Comparison of ENCODE assay signal across 8 mouse cellular contexts in the genomic region with DNA sequence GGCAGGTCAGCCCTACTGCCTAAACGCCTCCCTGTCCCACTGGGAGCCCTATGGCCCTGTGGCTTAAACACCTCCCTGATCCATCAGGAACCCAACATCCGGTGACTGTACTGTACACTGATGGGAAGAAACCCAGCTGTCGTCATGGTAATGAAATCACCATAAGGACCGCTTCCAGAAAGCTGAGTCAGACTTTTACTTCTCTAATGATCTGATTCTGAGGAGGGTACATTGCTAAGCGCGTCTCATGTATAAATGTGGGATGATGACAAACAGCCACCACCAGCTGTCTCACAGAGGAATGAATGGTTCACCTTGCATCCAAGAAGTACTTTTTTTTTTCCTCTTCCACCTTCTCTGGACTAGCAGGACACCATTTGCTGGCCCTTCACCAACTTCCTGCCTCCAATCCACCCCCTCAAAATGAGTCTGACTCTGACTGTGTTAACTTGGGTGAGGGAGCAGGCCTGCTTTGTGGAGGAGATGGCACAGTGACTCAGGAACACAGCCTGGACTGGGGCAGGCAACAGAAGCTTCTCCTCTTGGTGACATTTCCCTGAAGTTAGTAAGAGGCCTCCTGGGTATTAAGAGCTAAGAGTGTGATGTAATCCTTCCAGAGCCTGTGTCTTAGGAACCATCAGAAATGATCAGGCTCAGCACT. TPM values are rescaled to one million over a fixed set of nuclear protein-coding genes. Genes with fewer than 3 reads are reported as not detected.
DNase-seq lines count a peak whose midpoint lies in the region; ATAC-seq and TF ChIP-seq lines count a peak whose summit lies in the region.

No protein-coding gene starts in this region.

- H3K27ac ChIP-seq in heart, embryonic 10.5 days = 0 out of 2 replicates have a peak overlapping the region, but pooled peaks have one; percentile 38
- H3K27ac ChIP-seq in midbrain, postnatal 0 days (ENCODE audit: low read depth, low read length) = 0 out of 2 replicates have a peak overlapping the region, but pooled peaks have one; percentile 21

- H3K9me3 ChIP-seq in heart, embryonic 10.5 days = no peaks in the 10 kb centered on the region
- no peaks in the 10 kb centered on the region for H3K9me3 ChIP-seq in midbrain, postnatal 0 days (ENCODE audit: low read length)

- 76% methylated on average over 6 of the region's 6 CpGs for WGBS in heart, embryonic 10.5 days
- 42% methylated on average over 6 of the region's 6 CpGs for WGBS in midbrain, postnatal 0 days

- H3K27me3 ChIP-seq in heart, embryonic 10.5 days (ENCODE audit: insufficient read depth, poor library complexity, severe bottlenecking) = no peaks in the 10 kb centered on the region
- no peaks in the 10 kb centered on the region for H3K27me3 ChIP-seq in midbrain, postnatal 0 days (ENCODE audit: insufficient read depth, low read length)

- no peak overlapping the region for H3K9ac ChIP-seq in midbrain, postnatal 0 days (replicated peaks; ENCODE audit: low read length, poor library complexity, severe bottlenecking)

- no peak overlapping the region for H3K4me3 ChIP-seq in heart, embryonic 10.5 days
- no peak overlapping the region for H3K4me3 ChIP-seq in midbrain, postnatal 0 days (ENCODE audit: low read depth, low read length)

- H3K4me2 ChIP-seq in midbrain, postnatal 0 days (ENCODE audit: low read depth, low read length, poor library complexity, severe bottlenecking) = no peak overlapping the region

- peaks cover 97% of the 10 kb centered on the region for H3K4me1 ChIP-seq in heart, embryonic 10.5 days
- peaks cover 38% of the 10 kb centered on the region for H3K4me1 ChIP-seq in midbrain, postnatal 0 days (ENCODE audit: insufficient read depth, low read length)

- no peak for TF ChIP-seq CTCF in midbrain, postnatal 0 days (IDR thresholded peaks at IDR 0.05)

- ATAC-seq in midbrain, postnatal 0 days (ENCODE audit: low FRiP score) = no peak

- peaks cover 23% of the 10 kb centered on the region for H3K36me3 ChIP-seq in heart, embryonic 10.5 days
- 0 out of 2 replicates have a peak, but pooled peaks cover 7% of the 10 kb centered on the region for H3K36me3 ChIP-seq in midbrain, postnatal 0 days (ENCODE audit: insufficient read depth, low read length)

- peak; percentile 71 for DNase-seq in adrenal gland, adult 2 months
- DNase-seq in adrenal gland, postnatal 25 days = no peak
- peak; percentile 86 for DNase-seq in right cerebral cortex, adult 18-20 months
- DNase-seq in right cerebral cortex, postnatal 4 days = no peak
- DNase-seq in heart, embryonic 10.5 days (ENCODE audit: low spot score) = no peak
- peak; percentile 38 to 60 for DNase-seq in kidney, postnatal 4 days
- DNase-seq in midbrain, postnatal 0 days (ENCODE audit: low spot score) = peak; percentile 57
- no peak for DNase-seq in ovary, postnatal 10 days (ENCODE audit: low spot score)

RNA-seq across cellular contexts. Expression of a gene that starts 43.0 kb away (rescaled TPM):
- 10 to 100 TPM; 53.9 to 56.5 TPM for total RNA-seq in adrenal gland, adult 2 months (2021)
- polyA plus RNA-seq in adrenal gland, adult 2 months (2012; rRNA removed) = 21.3 and 22.2 TPM in 2 replicates
- total RNA-seq in adrenal gland, postnatal 25 days (2021) = 57.4 and 73.1 TPM in 2 replicates
- polyA plus RNA-seq in heart, embryonic 10.5 days (2016; fragmentation: Nextera tagmentation; extraction: Ambion mirVana) = 57.1 and 58.5 TPM in 2 replicates
- 55.9 and 73.4 TPM in 2 replicates for total RNA-seq in midbrain, postnatal 0 days (2014; rRNA removed)
- 56.8 and 59.0 TPM in 2 replicates for polyA plus RNA-seq in midbrain, postnatal 0 days (2015; fragmentation: Nextera tagmentation; extraction: Ambion mirVana)

Comparison
In these comparisons a context has a peak if more than half of its experiments do, and no peak if none do; other contexts are left out.
1. DNase-seq: peak in adrenal gland, adult 2 months (single experiment), right cerebral cortex, adult 18-20 months (single experiment), kidney, postnatal 4 days (2 of 2) and midbrain, postnatal 0 days (single experiment); none in adrenal gland, postnatal 25 days (single experiment), right cerebral cortex, postnatal 4 days (single experiment), heart, embryonic 10.5 days (single experiment) and ovary, postnatal 10 days (single experiment).